Mouse (Mus musculus) C2C12 (cell line): ENCODE measurements around the gene Gm11549.

Experiments used
- CTCF ChIP-seq: IDR thresholded peaks from one replicate; pipeline ENCODE4 v1.5.1; 2011; ENCODE audit not compliant: control insufficient read depth, insufficient read depth, insufficient read length
- FOSL1 ChIP-seq: IDR thresholded peaks from one replicate; pipeline ENCODE4 v1.8.0; 2011; ENCODE audit warnings: mild to moderate bottlenecking, low read length; ENCODE audit not compliant: poor library complexity, insufficient read depth, severe bottlenecking
- MAX ChIP-seq: IDR thresholded peaks from one replicate; pipeline ENCODE4 v1.6.1; 2011; ENCODE audit warnings: mild to moderate bottlenecking, control low read depth
- MYOD1 ChIP-seq: IDR thresholded peaks from one replicate; pipeline ENCODE4 v1.6.1; 2011; ENCODE audit warnings: low read depth; ENCODE audit not compliant: control insufficient read depth, insufficient read length
- MYOG ChIP-seq: IDR thresholded peaks from one replicate; pipeline ENCODE4 v1.6.1; 2011; ENCODE audit not compliant: control insufficient read depth, insufficient read length; ENCODE audit errors: extremely low read depth
- USF1 ChIP-seq: IDR thresholded peaks from one replicate; pipeline ENCODE4 v1.6.1; 2011; ENCODE audit warnings: low read depth, mild to moderate bottlenecking, control low read depth, moderate library complexity

DNA sequence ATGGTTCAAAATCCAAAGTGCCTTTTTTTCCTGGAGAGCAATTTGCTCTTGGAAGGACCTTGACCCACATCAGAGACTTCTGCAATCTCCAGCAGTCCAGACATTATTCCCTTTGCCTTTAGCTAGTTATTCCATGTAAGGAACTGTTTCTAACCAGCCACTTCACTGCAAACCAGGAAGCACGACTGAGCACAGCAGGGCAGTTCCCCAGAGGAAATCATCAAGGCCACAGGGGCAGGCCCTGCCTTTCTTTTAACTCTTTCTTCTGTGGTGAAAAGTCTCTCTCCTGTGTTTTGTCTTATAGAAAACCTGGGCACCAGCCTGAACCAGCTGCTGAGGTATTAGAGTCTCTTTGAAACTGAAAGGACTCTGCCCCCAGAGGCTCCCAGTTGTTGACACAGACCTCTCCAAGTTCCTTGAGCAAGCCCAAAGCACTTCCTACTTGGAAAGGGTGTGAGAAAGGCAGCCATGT is 11.6 kb upstream of the Gm11549 start:
- no peak for TF ChIP-seq CTCF
- TF ChIP-seq USF1, result no peak
- TF ChIP-seq MYOD1, result no peak
- TF ChIP-seq MAX, result no peak
- no peak for TF ChIP-seq FOSL1
- TF ChIP-seq MYOG, result no peak
